Mouse (Mus musculus): ENCODE results near the gene Cask. TPM values are rescaled to one million over a fixed set of nuclear protein-coding genes. Genes with fewer than 3 reads are reported as not detected.

Cask gene
- polyA plus RNA-seq, 1 experiment from 2014 or later: 7.7 TPM

DNA sequence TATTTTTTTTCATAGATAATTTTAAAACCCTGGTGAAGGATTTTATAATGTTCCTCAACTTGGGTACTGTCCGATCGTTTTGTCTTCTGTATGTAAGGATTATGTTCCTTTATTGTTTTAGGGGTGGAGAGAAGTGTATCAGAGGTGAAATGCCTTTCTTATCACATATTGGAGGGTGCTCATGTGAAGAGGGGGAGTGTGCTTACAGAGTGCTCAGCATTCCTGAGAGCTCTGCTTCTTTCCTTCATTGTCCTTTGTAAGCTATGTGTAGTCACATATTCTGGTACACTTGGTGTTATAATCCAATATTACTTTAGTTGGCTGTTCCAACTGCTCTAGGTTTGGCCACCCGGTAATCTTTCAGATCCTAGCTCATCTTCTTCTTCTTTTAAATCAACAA is 150.5 kb downstream of the Cask start:
- no peak overlapping the region for H3K9ac ChIP-seq (ENCODE audit: low read depth, low read length)
- no peak overlapping the region for H3K4me2 ChIP-seq
- no peaks in the 10 kb centered on the region for H3K4me1 ChIP-seq (ENCODE audit: control insufficient read depth, insufficient read depth, low read length)
- no peaks in the 10 kb centered on the region for H3K36me3 ChIP-seq (ENCODE audit: control insufficient read depth, insufficient read depth, low read length)
- no peaks in the 10 kb centered on the region for H3K9me3 ChIP-seq (replicated peaks; ENCODE audit: control insufficient read depth, low read length)
- no peak overlapping the region for H3K27ac ChIP-seq (ENCODE audit: low read depth, low read length)
- 63% methylated on average over 3 of the region's 3 CpGs for WGBS (ENCODE audit: insufficient replicate concordance)
- H3K27me3 ChIP-seq (ENCODE audit: control insufficient read depth, insufficient read depth, low read length): no peaks in the 10 kb centered on the region
- no peak for ATAC-seq (replicated peaks; ENCODE audit: insufficient number of reproducible peaks, low FRiP score, low TSS enrichment)
- no peak overlapping the region for H3K4me3 ChIP-seq (ENCODE audit: low read depth, low read length)

GRCm38 (mm10) chrX:13691865-13692264 is 159.3 kb downstream of the Cask start:
- Histone ChIP-seq H3K27ac (ENCODE audit: low read depth, low read length) (no peak overlapping the region), H3K36me3 (ENCODE audit: control insufficient read depth, insufficient read depth, low read length) (no peaks in the 10 kb centered on the region), H3K9ac (ENCODE audit: low read depth, low read length) (no peak overlapping the region), H3K27me3 (ENCODE audit: control insufficient read depth, insufficient read depth, low read length) (no peaks in the 10 kb centered on the region), H3K4me3 (ENCODE audit: low read depth, low read length) (no peak overlapping the region), H3K9me3 (replicated peaks; ENCODE audit: control insufficient read depth, low read length) (no peaks in the 10 kb centered on the region), H3K4me1 (ENCODE audit: control insufficient read depth, insufficient read depth, low read length) (no peaks in the 10 kb centered on the region), H3K4me2 (no peak overlapping the region)
- WGBS (ENCODE audit: insufficient replicate concordance): 76% methylated on average over 4 of the region's 4 CpGs
- no peak for ATAC-seq (replicated peaks; ENCODE audit: insufficient number of reproducible peaks, low FRiP score, low TSS enrichment)

GRCm38 (mm10) chrX:13688356-13688755 is 162.8 kb downstream of the Cask start:
- H3K9ac ChIP-seq (ENCODE audit: low read depth, low read length): no peak overlapping the region
- H3K4me2 ChIP-seq: no peak overlapping the region
- no peaks in the 10 kb centered on the region for H3K36me3 ChIP-seq (ENCODE audit: control insufficient read depth, insufficient read depth, low read length)
- H3K9me3 ChIP-seq (replicated peaks; ENCODE audit: control insufficient read depth, low read length): no peaks in the 10 kb centered on the region
- no peak overlapping the region for H3K27ac ChIP-seq (ENCODE audit: low read depth, low read length)
- WGBS (ENCODE audit: insufficient replicate concordance): 84% methylated on average over 2 of the region's 2 CpGs
- no peaks in the 10 kb centered on the region for H3K4me1 ChIP-seq (ENCODE audit: control insufficient read depth, insufficient read depth, low read length)
- no peak for ATAC-seq (replicated peaks; ENCODE audit: insufficient number of reproducible peaks, low FRiP score, low TSS enrichment)
- H3K27me3 ChIP-seq (ENCODE audit: control insufficient read depth, insufficient read depth, low read length): no peaks in the 10 kb centered on the region
- H3K4me3 ChIP-seq (ENCODE audit: low read depth, low read length): no peak overlapping the region

DNA sequence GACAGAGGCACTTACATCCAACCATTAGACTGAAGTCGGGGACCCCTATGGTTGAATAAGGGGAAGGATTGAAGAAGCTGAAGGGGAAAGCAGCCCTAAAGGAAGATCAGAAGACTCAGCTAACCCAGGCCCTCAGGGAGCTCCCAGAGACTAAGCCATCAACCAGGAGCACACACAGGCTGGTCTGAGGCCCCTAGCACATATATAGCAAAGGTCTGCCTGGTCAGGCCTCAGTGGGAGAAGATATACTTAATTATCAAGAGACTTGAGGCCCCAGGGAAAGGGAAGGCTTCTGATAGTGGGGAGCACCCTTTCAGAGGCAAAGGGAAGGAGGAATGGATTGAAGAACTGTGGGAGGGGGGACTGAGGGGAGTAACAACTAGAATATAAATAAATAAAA is 164.6 kb downstream of the Cask start:
- WGBS (ENCODE audit: insufficient replicate concordance): 76% methylated on average over 1 of the region's 1 CpGs
- H3K27ac ChIP-seq (ENCODE audit: low read depth, low read length): no peak overlapping the region
- H3K4me3 ChIP-seq (ENCODE audit: low read depth, low read length): no peak overlapping the region
- no peak for ATAC-seq (replicated peaks; ENCODE audit: insufficient number of reproducible peaks, low FRiP score, low TSS enrichment)
- H3K9me3 ChIP-seq (replicated peaks; ENCODE audit: control insufficient read depth, low read length): no peaks in the 10 kb centered on the region
- H3K36me3 ChIP-seq (ENCODE audit: control insufficient read depth, insufficient read depth, low read length): no peaks in the 10 kb centered on the region
- no peaks in the 10 kb centered on the region for H3K27me3 ChIP-seq (ENCODE audit: control insufficient read depth, insufficient read depth, low read length)
- no peak overlapping the region for H3K4me2 ChIP-seq
- H3K4me1 ChIP-seq (ENCODE audit: control insufficient read depth, insufficient read depth, low read length): no peaks in the 10 kb centered on the region
- H3K9ac ChIP-seq (ENCODE audit: low read depth, low read length): no peak overlapping the region

GRCm38 (mm10) chrX:13681748-13682147 is 169.4 kb downstream of the Cask start:
- no peaks in the 10 kb centered on the region for H3K9me3 ChIP-seq (replicated peaks; ENCODE audit: control insufficient read depth, low read length)
- H3K4me3 ChIP-seq (ENCODE audit: low read depth, low read length): no peak overlapping the region
- H3K4me1 ChIP-seq (ENCODE audit: control insufficient read depth, insufficient read depth, low read length): no peaks in the 10 kb centered on the region
- no peak overlapping the region for H3K4me2 ChIP-seq
- H3K27me3 ChIP-seq (ENCODE audit: control insufficient read depth, insufficient read depth, low read length): no peaks in the 10 kb centered on the region
- no peak overlapping the region for H3K9ac ChIP-seq (ENCODE audit: low read depth, low read length)
- no peaks in the 10 kb centered on the region for H3K36me3 ChIP-seq (ENCODE audit: control insufficient read depth, insufficient read depth, low read length)
- H3K27ac ChIP-seq (ENCODE audit: low read depth, low read length): no peak overlapping the region
- 74% methylated on average over 3 of the region's 3 CpGs for WGBS (ENCODE audit: insufficient replicate concordance)
- no peak for ATAC-seq (replicated peaks; ENCODE audit: insufficient number of reproducible peaks, low FRiP score, low TSS enrichment)

DNA sequence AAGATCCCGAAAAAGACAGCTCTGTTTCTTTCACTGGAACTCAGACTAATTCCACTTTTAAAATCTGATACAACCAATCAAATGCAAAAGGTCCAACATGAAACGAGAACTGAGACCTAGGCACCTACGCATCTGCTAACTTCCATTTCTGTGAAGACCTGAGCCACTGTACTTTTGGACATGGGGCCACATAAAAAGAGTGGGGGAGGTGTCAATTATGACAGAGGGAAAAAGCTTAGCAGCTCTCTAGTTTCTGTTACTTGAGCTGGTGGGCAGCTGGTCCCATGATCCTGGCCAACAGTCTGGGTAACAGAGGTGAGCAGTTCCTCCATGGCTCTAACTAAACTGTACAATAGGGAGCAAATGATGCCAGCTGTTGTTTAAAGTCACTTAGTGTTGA is 178.2 kb downstream of the Cask start:
- Histone ChIP-seq H3K9me3 (replicated peaks; ENCODE audit: control insufficient read depth, low read length) (no peaks in the 10 kb centered on the region), H3K4me2 (no peak overlapping the region), H3K27me3 (ENCODE audit: control insufficient read depth, insufficient read depth, low read length) (no peaks in the 10 kb centered on the region), H3K4me1 (ENCODE audit: control insufficient read depth, insufficient read depth, low read length) (no peaks in the 10 kb centered on the region), H3K4me3 (ENCODE audit: low read depth, low read length) (no peak overlapping the region), H3K9ac (ENCODE audit: low read depth, low read length) (no peak overlapping the region), H3K27ac (ENCODE audit: low read depth, low read length) (no peak overlapping the region), H3K36me3 (ENCODE audit: control insufficient read depth, insufficient read depth, low read length) (no peaks in the 10 kb centered on the region)
- ATAC-seq (replicated peaks; ENCODE audit: insufficient number of reproducible peaks, low FRiP score, low TSS enrichment): no peak
- 74% methylated on average over 3 of the region's 3 CpGs for WGBS (ENCODE audit: insufficient replicate concordance)

- Histone ChIP-seq H3K27ac (ENCODE audit: low read depth, low read length) (no peak overlapping the region), H3K4me1 (ENCODE audit: control insufficient read depth, insufficient read depth, low read length) (no peaks in the 10 kb centered on the region), H3K4me3 (ENCODE audit: low read depth, low read length) (no peak overlapping the region), H3K9ac (ENCODE audit: low read depth, low read length) (no peak overlapping the region), H3K4me2 (no peak overlapping the region), H3K36me3 (ENCODE audit: control insufficient read depth, insufficient read depth, low read length) (no peaks in the 10 kb centered on the region), H3K27me3 (ENCODE audit: control insufficient read depth, insufficient read depth, low read length) (no peaks in the 10 kb centered on the region), H3K9me3 (replicated peaks; ENCODE audit: control insufficient read depth, low read length) (no peaks in the 10 kb centered on the region)
- WGBS (ENCODE audit: insufficient replicate concordance): 82% methylated on average over 3 of the region's 3 CpGs
- ATAC-seq (replicated peaks; ENCODE audit: insufficient number of reproducible peaks, low FRiP score, low TSS enrichment): no peak
Measured at GRCm38 (mm10) chrX:13670342-13670741, 180.8 kb downstream of the Cask start.

DNA sequence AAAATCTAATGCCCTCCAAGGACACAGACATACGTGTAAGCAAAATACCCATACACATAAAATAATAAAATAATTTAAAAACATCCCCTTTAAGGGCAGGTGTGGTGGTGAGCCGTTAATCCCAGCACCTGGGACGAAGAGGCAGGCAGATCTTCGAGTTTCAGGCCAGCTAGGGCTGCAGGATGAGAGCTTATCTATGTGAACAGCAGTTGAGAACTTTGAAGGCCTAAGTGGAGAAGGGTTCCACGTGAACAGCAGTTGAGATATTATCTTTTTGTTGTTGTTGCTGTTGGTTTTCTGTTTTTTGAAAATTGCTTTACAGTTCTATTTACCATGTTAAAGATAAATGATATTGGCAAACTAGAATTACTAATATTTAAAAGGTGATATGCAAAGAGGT is 182.3 kb downstream of the Cask start:
- Histone ChIP-seq H3K9me3 (replicated peaks; ENCODE audit: control insufficient read depth, low read length) (no peaks in the 10 kb centered on the region), H3K4me3 (ENCODE audit: low read depth, low read length) (no peak overlapping the region), H3K27me3 (ENCODE audit: control insufficient read depth, insufficient read depth, low read length) (no peaks in the 10 kb centered on the region), H3K27ac (ENCODE audit: low read depth, low read length) (no peak overlapping the region), H3K4me1 (ENCODE audit: control insufficient read depth, insufficient read depth, low read length) (no peaks in the 10 kb centered on the region), H3K9ac (ENCODE audit: low read depth, low read length) (no peak overlapping the region), H3K4me2 (no peak overlapping the region), H3K36me3 (ENCODE audit: control insufficient read depth, insufficient read depth, low read length) (no peaks in the 10 kb centered on the region)
- no peak for ATAC-seq (replicated peaks; ENCODE audit: insufficient number of reproducible peaks, low FRiP score, low TSS enrichment)
- 67% methylated on average over 5 of the region's 5 CpGs for WGBS (ENCODE audit: insufficient replicate concordance)

GRCm38 (mm10) chrX:13661063-13661462 is 190.1 kb downstream of the Cask start, which contains the start of gene Gpr82:
Gene Gpr82 (plus strand): TSS chrX:13661363.
- Histone ChIP-seq H3K4me2 (no peak within 1 kb of the TSS), H3K27me3 (ENCODE audit: control insufficient read depth, insufficient read depth, low read length) (no peaks in the 10 kb centered on the region), H3K36me3 (ENCODE audit: control insufficient read depth, insufficient read depth, low read length) (no peaks in the 10 kb centered on the region), H3K9ac (ENCODE audit: low read depth, low read length) (no peak within 1 kb of the TSS), H3K27ac (ENCODE audit: low read depth, low read length) (no peak within 1 kb of the TSS), H3K4me3 (ENCODE audit: low read depth, low read length) (no peak within 1 kb of the TSS), H3K9me3 (replicated peaks; ENCODE audit: control insufficient read depth, low read length) (no peaks in the 10 kb centered on the region), H3K4me1 (ENCODE audit: control insufficient read depth, insufficient read depth, low read length) (no peaks in the 10 kb centered on the region)
- no peak for ATAC-seq (replicated peaks; ENCODE audit: insufficient number of reproducible peaks, low FRiP score, low TSS enrichment)
- WGBS (ENCODE audit: insufficient replicate concordance): 84% methylated on average over 5 of the region's 5 CpGs
